Mouse (Mus musculus) midbrain, embryonic 12.5 days (tissue): ENCODE data around the gene Gm42791. TPM values are rescaled to one million over a fixed set of nuclear protein-coding genes. Genes with fewer than 3 reads are reported as not detected.

Experiments used
- ATAC-seq: fragments of 200-750 bp; cut with Nextera tagmentation; 2 replicates; pipeline ENCODE4 v1.8.0; 2017; ENCODE audit warnings: low read depth, moderate TSS enrichment, moderate library complexity; ENCODE audit not compliant: low FRiP score
- H3K27ac ChIP-seq: fragments of 300-500 bp; sonication (generic); replicated peaks from 2 replicates; pipeline ENCODE4 v1.5.1; 2016; ENCODE audit warnings: mild to moderate bottlenecking
- H3K27me3 ChIP-seq: fragments of 300-500 bp; sonication (generic); 2 replicates; pipeline ENCODE4 v1.6.1; 2016; ENCODE audit warnings: mild to moderate bottlenecking
- H3K36me3 ChIP-seq: fragments of 300-500 bp; sonication (generic); 2 replicates; pipeline ENCODE4 v1.6.1; 2016
- H3K4me1 ChIP-seq: fragments of 300-500 bp; sonication (generic); 2 replicates; pipeline ENCODE4 v1.6.1; 2016
- H3K4me2 ChIP-seq: fragments of 300-500 bp; sonication (generic); replicated peaks from 2 replicates; pipeline ENCODE4 v1.6.1; 2016; ENCODE audit warnings: mild to moderate bottlenecking, moderate library complexity
- H3K4me3 ChIP-seq: fragments of 300-500 bp; sonication (generic); 2 replicates; pipeline ENCODE4 v1.5.1; 2016; ENCODE audit warnings: mild to moderate bottlenecking
- H3K9ac ChIP-seq: fragments of 300-500 bp; sonication (generic); replicated peaks from 2 replicates; pipeline ENCODE4 v1.6.1; 2016; ENCODE audit warnings: mild to moderate bottlenecking, moderate library complexity
- H3K9me3 ChIP-seq: fragments of 300-500 bp; sonication (generic); 2 replicates; pipeline ENCODE4 v1.6.1; 2016; ENCODE audit warnings: mild to moderate bottlenecking
- WGBS: fragments of 180-500 bp; shearing (Covaris S2); methylation state at CpG from one replicate; pipeline ENCODE4 v1.1.7; 2016; 5-methylcytosine and 5-hydroxymethylcytosine counted together
- polyA plus RNA-seq: library from polyadenylated mRNA; unstranded; fragments of >200 nt; fragmentation: Nextera tagmentation; extraction: Ambion mirVana; gene quantifications from 2 replicates; pipeline ENCODE4 v1.2.1, GENCODE M21; 2016

The Gm42791 gene
- polyA plus RNA-seq, 1 experiment from 2014 or later = 2.0 TPM

DNA sequence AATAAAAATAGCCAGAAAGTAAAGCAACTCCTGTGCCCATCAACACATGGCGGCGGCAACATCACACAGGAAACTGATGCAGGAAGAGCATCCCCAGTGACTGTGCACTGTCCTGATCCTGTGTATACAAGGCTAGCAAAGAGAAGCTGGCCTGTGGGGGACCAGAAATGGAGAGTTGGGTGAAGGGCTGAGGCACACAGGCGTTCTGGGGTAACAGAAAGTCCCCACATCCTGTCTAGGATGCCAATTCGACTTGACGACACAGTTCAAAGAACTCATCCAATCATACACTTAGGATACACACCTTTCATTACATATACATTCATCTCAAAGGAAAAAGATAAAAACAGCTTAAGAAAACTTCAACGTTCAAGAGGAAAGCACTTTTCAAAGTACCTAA lies 106.9 kb downstream of the Gm42791 start:
- no peak for ATAC-seq
- Histone ChIP-seq H3K9ac (no peak overlapping the region), H3K27ac (no peak overlapping the region), H3K9me3 (0 out of 2 replicates have a peak, but pooled peaks cover 7% of the 10 kb centered on the region), H3K4me3 (no peak overlapping the region), H3K4me2 (no peak overlapping the region), H3K27me3 (no peaks in the 10 kb centered on the region), H3K36me3 (peaks cover 61% of the 10 kb centered on the region), H3K4me1 (0 out of 2 replicates have a peak, but pooled peaks cover 7% of the 10 kb centered on the region)
- WGBS = 93% methylated on average over 6 of the region's 6 CpGs

DNA sequence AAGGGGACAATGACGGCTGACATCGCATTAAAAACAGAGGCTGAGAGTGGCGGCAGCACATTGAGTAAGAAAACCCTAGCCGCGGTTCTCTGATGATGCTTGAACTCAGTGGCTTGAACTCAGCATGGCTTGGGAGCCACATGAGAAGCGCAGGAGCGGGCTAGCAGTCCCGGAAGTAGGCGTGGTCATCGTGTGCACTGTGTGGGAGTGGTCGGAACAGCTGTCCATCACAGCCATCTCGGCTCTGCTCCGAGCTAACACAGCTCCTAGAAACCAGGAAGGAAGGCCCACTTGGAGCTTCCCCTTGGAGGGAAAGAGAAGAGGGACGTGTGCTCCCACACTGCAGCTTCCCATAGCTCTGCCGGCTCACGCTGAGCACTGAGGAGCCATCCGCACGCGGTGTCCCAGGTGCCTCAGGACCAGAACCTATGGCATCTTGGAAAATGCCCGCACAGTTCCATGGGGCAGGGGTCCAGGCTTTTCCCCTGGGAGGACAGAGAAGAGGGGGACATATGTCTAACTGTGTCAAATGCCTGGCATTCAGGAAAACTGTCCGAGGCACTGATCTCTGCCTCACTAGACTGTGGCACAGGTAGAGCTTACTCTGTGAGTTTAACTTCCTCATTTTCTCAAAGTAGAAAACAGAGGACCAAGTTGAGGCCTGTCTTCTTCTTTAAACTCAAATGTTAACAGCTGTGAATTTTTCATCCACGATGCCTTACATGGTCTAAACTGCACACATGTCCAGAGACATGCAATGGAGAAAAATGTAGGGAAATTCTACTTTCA lies 108.9 kb downstream of the Gm42791 start:
- H3K4me2 ChIP-seq = peak overlapping the region; percentile 35
- H3K36me3 ChIP-seq = peaks cover 50% of the 10 kb centered on the region
- 0 out of 2 replicates have a peak, but pooled peaks cover 7% of the 10 kb centered on the region for H3K4me1 ChIP-seq
- 0 out of 2 replicates have a peak overlapping the region, but pooled peaks have one; percentile 34 for H3K9ac ChIP-seq
- H3K27me3 ChIP-seq = no peaks in the 10 kb centered on the region
- H3K27ac ChIP-seq = 0 out of 2 replicates have a peak overlapping the region, but pooled peaks have one; percentile 20
- peak; percentile 96 for ATAC-seq
- H3K4me3 ChIP-seq = peak overlapping the region; percentile 7; the same call in 1 of the 2 replicates
- 32% methylated on average over 22 of the region's 22 CpGs for WGBS
- H3K9me3 ChIP-seq = 0 out of 2 replicates have a peak, but pooled peaks cover 7% of the 10 kb centered on the region

DNA sequence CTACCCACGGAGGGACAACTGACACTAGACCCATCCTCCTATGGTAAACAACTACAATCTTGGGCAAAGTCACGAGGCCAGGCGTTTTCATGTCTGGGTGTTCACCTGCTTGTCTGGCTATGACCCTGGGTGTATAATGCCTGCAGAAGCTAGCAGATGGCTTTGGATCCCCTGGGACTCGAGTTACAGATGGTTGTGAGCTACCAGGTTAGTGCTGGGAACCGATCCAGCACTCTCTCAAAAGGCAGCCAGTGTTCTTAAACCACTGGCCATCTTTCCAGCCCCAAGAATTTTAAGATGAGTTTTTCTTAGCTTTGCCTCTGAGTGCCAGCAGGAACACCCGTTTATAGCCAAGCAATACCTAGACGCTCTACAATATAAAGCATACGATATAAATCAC lies 111.3 kb downstream of the Gm42791 start:
- Histone ChIP-seq H3K9me3 (no peaks in the 10 kb centered on the region), H3K27ac (no peak overlapping the region), H3K36me3 (peaks cover 53% of the 10 kb centered on the region), H3K4me3 (no peak overlapping the region), H3K4me1 (0 out of 2 replicates have a peak, but pooled peaks cover 7% of the 10 kb centered on the region), H3K4me2 (no peak overlapping the region), H3K27me3 (no peaks in the 10 kb centered on the region), H3K9ac (no peak overlapping the region)
- no peak for ATAC-seq
- WGBS = 92% methylated on average over 8 of the region's 8 CpGs

DNA sequence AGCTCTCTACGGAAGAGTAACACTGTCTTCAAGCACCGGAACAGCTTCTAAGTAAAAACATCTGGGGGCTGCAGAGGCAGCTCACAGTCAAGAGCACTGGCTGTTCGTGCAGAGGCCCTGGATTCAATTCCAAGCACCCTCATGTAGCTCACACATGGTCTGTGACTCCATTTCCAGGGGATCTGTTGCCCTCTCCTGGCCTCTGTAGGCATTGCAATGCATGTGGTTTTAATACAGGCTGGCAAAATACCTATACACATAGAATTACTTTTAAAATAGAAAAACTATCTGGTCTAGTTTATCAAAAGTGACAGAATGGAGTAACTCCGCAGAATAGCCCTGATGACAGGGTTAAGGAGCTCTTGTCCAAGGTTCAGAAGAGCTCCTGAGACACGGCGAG lies 115.7 kb downstream of the Gm42791 start:
- Histone ChIP-seq H3K4me1 (no peaks in the 10 kb centered on the region), H3K36me3 (peaks cover 67% of the 10 kb centered on the region), H3K9me3 (no peaks in the 10 kb centered on the region), H3K27me3 (no peaks in the 10 kb centered on the region), H3K9ac (no peak overlapping the region), H3K27ac (no peak overlapping the region), H3K4me2 (no peak overlapping the region), H3K4me3 (no peak overlapping the region)
- WGBS = 84% methylated on average over 6 of the region's 6 CpGs
- ATAC-seq = no peak

DNA sequence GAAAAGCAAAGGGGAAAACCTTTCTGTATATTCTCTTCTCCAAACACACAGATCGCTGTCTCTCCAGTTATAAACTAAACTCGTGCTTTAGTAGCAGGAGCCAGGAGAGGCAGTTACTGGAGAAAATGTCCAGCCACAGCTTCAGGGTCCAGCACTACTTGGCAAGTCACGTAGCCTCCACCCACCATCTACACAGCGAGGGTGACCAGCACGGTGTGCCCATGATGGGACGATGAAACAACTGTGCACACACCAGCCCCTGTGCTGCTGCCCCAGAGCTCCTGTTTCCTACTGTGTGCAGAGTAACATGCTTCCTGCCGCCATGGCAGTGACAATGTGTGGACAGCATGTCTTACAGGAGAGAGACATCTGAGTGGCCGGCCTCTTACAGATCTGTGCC lies 121.8 kb downstream of the Gm42791 start:
- Histone ChIP-seq H3K27me3 (no peaks in the 10 kb centered on the region), H3K4me3 (no peak overlapping the region), H3K4me2 (no peak overlapping the region), H3K4me1 (no peaks in the 10 kb centered on the region), H3K9me3 (no peaks in the 10 kb centered on the region), H3K36me3 (peaks cover 44% of the 10 kb centered on the region), H3K9ac (no peak overlapping the region), H3K27ac (no peak overlapping the region)
- ATAC-seq = no peak
- WGBS = 86% methylated on average over 8 of the region's 8 CpGs

DNA sequence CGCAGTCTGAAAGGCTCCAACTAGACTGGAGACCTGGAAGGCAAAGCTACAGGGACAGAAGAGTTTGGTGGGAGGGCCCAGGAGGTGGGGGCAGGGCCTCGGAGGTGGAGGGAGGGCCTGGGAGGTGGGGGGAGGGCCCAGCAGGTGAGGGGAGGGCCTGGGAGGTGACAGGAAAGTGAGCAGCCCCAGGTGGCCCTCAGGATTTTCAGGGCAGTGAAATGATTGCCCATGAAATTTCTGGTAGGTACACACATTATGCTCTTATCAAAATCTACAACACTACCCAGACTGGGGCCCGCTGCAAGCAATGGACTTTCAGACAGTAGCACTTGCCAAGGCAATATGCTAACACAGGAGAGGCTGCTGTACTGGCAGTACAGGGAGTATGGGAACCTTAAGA lies 125.4 kb downstream of the Gm42791 start:
- Histone ChIP-seq H3K4me2 (no peak overlapping the region), H3K36me3 (peaks cover 15% of the 10 kb centered on the region), H3K4me1 (no peaks in the 10 kb centered on the region), H3K9ac (no peak overlapping the region), H3K9me3 (no peaks in the 10 kb centered on the region), H3K27ac (no peak overlapping the region), H3K27me3 (no peaks in the 10 kb centered on the region), H3K4me3 (no peak overlapping the region)
- ATAC-seq = no peak
- 53% methylated on average over 3 of the region's 3 CpGs for WGBS

DNA sequence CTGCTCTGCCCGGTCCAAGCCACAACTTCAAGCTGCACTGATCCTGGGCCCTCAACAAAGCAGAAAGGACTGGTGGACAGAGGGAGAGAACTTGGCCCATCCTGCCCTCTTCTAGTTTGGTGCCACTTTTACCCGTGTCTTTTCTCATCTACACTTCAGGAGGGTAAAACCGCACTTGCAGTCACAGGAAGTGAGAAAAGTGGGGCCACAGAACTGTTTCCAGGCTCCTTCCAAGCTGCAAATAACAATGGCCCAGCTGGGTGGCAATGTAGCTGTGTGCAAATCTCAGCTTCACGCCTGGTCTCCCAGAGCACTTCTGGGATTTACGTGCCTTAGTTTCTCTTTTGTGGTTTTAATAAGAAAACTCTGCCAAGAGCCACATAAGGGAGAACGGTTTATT lies 127.2 kb downstream of the Gm42791 start:
- Histone ChIP-seq H3K27me3 (no peaks in the 10 kb centered on the region), H3K4me3 (no peak overlapping the region), H3K9me3 (no peaks in the 10 kb centered on the region), H3K4me1 (peaks cover 6% of the 10 kb centered on the region; the same call in 1 of the 2 replicates), H3K4me2 (no peak overlapping the region), H3K9ac (no peak overlapping the region), H3K27ac (no peak overlapping the region), H3K36me3 (no peaks in the 10 kb centered on the region; the same call in 1 of the 2 replicates)
- WGBS = 78% methylated on average over 6 of the region's 6 CpGs
- ATAC-seq = no peak

DNA sequence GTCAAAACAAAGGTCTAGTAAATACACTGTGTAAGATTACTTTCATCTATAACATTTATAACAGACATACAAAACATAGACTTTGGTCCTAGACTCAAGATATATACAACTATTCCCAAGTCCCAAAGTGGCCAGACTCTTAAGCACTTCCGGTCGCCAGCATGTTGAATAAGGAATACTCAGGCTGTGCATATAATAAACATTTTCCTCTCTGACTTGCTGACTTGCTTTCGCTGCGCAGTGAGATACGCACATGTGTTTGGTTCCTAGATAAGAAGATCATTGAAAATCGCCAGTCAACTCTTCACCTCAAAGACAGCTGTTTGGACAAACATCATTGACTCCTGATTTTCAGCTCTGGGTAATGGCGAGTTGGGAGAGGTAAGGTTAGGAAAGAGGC lies 127.8 kb downstream of the Gm42791 start:
- no peak overlapping the region for H3K9ac ChIP-seq
- 92% methylated on average over 7 of the region's 7 CpGs for WGBS

DNA sequence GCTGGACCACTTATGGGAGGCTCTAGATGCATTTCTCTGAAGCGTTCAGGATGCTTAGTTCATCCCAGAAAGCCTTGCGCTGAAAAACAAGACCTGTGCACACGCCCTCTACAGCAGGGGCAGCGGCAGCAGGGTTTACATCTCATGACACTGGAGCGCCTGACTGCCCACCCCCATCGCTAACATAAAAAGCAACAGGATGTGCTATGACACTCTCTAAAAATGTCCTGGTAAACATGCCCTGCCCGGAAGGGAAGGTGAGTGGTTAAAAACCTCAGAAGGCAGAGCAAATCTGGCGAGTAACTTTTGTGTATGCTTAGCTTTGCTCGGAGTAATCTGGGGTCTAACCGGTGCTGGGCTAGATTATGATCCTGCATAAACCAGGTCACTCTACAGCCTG lies 128.4 kb downstream of the Gm42791 start:
- Histone ChIP-seq H3K4me3 (no peak overlapping the region), H3K36me3 (no peaks in the 10 kb centered on the region), H3K9ac (no peak overlapping the region), H3K4me2 (no peak overlapping the region), H3K4me1 (peaks cover 6% of the 10 kb centered on the region; the same call in 1 of the 2 replicates), H3K27me3 (no peaks in the 10 kb centered on the region), H3K27ac (no peak overlapping the region), H3K9me3 (no peaks in the 10 kb centered on the region)
- ATAC-seq = no peak
- 82% methylated on average over 10 of the region's 10 CpGs for WGBS

More for the DNA sequence above, 127.8 kb downstream of the Gm42791 start:
- no peaks in the 10 kb centered on the region for H3K27me3 ChIP-seq
- no peaks in the 10 kb centered on the region for H3K9me3 ChIP-seq
- peaks cover 6% of the 10 kb centered on the region; the same call in 1 of the 2 replicates for H3K4me1 ChIP-seq
- no peak for ATAC-seq
- H3K4me3 ChIP-seq = no peak overlapping the region
- no peak overlapping the region for H3K27ac ChIP-seq
- H3K36me3 ChIP-seq = no peaks in the 10 kb centered on the region
- no peak overlapping the region for H3K4me2 ChIP-seq

DNA sequence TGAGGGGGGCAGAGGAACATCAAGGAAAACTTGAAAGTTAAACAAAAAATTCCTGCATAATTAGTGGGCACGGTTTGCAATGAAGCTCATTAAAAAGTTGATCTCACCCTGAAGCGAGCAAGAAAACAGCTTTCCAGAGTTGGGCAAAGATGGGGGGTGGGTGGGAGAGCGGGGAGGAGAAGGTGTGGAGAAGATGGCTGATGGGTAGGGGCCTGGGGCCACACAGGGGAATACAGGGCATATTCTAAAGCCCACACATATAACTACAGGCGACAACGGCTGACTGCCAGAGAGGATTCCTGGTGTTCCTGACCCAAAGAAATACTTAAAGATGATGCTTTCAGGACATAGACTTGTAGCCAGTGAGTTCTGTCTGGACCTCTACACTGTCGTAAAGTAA lies 131.5 kb downstream of the Gm42791 start:
- Histone ChIP-seq H3K36me3 (no peaks in the 10 kb centered on the region), H3K4me3 (no peak overlapping the region), H3K9me3 (no peaks in the 10 kb centered on the region), H3K9ac (no peak overlapping the region), H3K27ac (no peak overlapping the region), H3K27me3 (no peaks in the 10 kb centered on the region), H3K4me2 (no peak overlapping the region), H3K4me1 (peaks cover 6% of the 10 kb centered on the region; the same call in 1 of the 2 replicates)
- no peak for ATAC-seq
- WGBS = 69% methylated on average over 6 of the region's 6 CpGs

DNA sequence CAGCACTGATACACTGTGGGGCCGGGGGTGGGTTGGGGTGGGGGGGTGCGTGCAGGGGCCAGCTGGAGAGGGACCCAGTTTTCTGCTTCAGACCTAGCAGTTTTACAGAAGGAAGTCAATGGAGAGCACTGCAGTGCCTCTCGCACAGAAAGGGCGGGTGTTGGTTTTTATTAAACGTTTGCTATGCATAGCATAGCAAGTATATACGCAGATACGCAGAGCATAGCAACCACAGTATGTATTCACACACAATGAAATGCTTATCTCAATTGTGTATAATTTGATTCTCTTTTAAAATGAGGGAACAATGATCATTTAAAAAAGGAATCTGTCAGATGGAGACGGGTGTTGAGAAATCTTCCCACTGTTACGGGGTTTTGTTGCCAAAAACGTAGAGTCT lies 132.1 kb downstream of the Gm42791 start:
- H3K4me1 ChIP-seq = peaks cover 6% of the 10 kb centered on the region; the same call in 1 of the 2 replicates
- no peak overlapping the region for H3K4me2 ChIP-seq
- ATAC-seq = no peak
- H3K9me3 ChIP-seq = no peaks in the 10 kb centered on the region
- no peak overlapping the region for H3K9ac ChIP-seq
- H3K4me3 ChIP-seq = no peak overlapping the region
- no peaks in the 10 kb centered on the region for H3K36me3 ChIP-seq
- H3K27me3 ChIP-seq = no peaks in the 10 kb centered on the region
- 74% methylated on average over 10 of the region's 10 CpGs for WGBS
- H3K27ac ChIP-seq = no peak overlapping the region

DNA sequence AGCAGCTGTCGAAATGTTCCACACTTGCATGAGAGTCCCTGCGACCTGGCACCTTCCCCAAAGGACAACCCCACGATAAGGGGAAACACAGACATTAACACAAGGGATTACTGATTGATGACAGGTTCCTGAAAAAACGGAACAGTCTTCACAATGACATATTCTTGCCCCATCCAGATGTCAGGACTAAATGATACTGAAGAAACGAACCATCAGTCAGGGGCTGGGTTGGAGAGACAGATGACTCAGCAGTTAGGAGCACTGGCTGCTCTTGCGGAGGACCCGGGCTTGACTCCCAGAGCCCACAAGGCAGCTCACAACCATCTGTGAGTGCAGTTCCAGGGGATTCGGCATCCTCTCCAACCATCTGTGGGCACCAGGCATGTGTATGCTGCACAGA lies 132.8 kb downstream of the Gm42791 start:
- WGBS = 74% methylated on average over 8 of the region's 8 CpGs
- Histone ChIP-seq H3K9ac (no peak overlapping the region), H3K4me2 (no peak overlapping the region), H3K36me3 (no peaks in the 10 kb centered on the region), H3K27me3 (no peaks in the 10 kb centered on the region), H3K9me3 (no peaks in the 10 kb centered on the region), H3K27ac (no peak overlapping the region), H3K4me3 (no peak overlapping the region), H3K4me1 (peaks cover 6% of the 10 kb centered on the region; the same call in 1 of the 2 replicates)
- ATAC-seq = no peak
